Mouse (Mus musculus): ENCODE results near the gene Fbxw8. TPM values are rescaled to one million over a fixed set of nuclear protein-coding genes. Genes with fewer than 3 reads are reported as not detected.

The Fbxw8 gene
- polyA plus RNA-seq, 2 experiments, result 6.2 to 10.8 TPM

GRCm38 (mm10) chr5:118081374-118081949 is 73.8 kb downstream of the Fbxw8 start:
- WGBS (ENCODE audit: insufficient replicate concordance), result 69% methylated on average over 9 of the region's 9 CpGs
- Histone ChIP-seq H3K27ac (no peak overlapping the region), H3K36me3 (replicated peaks; ENCODE audit: control insufficient read depth, insufficient read depth, low read depth) (no peaks in the 10 kb centered on the region; the same call in 1 of the 2 replicates), H3K4me3 (ENCODE audit: insufficient read depth in 1 of 2, low read depth in 2 of 2, low read length in 2 of 2) (no peak overlapping the region), H3K9me3 (ENCODE audit: control insufficient read depth, low read length) (no peaks in the 10 kb centered on the region), H3K4me1 (replicated peaks; ENCODE audit: control insufficient read depth in 2 of 2, insufficient read depth in 2 of 2, low read length in 1 of 2) (no peaks in the 10 kb centered on the region), H3K27me3 (ENCODE audit: control insufficient read depth, insufficient read depth, low read length) (no peaks in the 10 kb centered on the region), H3K9ac (replicated peaks) (no peak overlapping the region), H3K4me2 (ENCODE audit: low read depth) (no peak overlapping the region)
- DNase-seq (ENCODE audit: low read depth in 3 of 3, low spot score in 3 of 3), result no peak
- ATAC-seq (ENCODE audit: insufficient read depth), result no peak
- TF ChIP-seq EP300 (IDR thresholded peaks at IDR 0.05; ENCODE audit: low read depth) (no peak), CTCF (IDR thresholded peaks at IDR 0.05; ENCODE audit: low read depth) (no peak)

DNA sequence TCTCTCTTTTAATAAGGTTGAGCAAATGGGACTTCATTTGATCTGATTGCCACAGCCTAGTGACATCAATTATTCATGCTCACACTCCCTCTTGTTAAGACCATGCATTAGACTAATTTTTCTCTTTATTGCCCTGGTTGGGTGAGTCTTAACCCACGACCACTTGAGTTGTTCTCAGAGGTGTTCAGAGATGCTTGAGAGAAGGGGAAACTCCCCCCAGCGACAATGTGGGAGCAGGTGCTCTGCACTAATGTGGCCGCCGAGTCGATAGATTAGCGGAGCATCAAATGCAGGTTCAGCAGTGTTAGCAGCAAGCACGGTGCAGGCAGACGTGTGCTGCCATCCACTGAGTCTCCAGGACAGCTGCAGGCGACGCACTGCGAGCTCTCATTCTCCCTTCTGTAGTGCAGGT is 75.4 kb downstream of the Fbxw8 start:
- TF ChIP-seq EP300 (IDR thresholded peaks at IDR 0.05; ENCODE audit: low read depth) (no peak), CTCF (IDR thresholded peaks at IDR 0.05; ENCODE audit: low read depth) (no peak)
- no peaks in the 10 kb centered on the region; the same call in 1 of the 2 replicates for H3K36me3 ChIP-seq (replicated peaks; ENCODE audit: control insufficient read depth, insufficient read depth, low read depth)
- ATAC-seq (ENCODE audit: insufficient read depth), result no peak

DNA sequence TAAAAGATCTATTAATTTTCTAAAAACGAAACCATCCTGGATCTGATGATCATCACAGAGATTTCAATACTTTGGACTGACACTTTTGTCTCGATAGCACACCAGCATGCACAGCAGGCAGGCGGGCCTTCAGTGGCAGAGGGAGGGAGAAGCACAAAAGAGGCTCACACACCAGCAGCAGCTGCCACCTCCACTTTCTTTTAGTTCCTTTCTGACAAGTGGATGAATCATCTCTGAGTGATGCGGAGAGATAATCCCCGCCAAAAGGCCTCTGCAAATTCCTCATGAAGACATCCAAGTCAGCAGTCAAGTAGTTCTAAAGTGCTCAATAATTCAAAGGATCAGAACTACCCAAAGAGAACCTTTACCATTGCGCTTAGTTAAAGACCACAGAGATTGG is 75.9 kb downstream of the Fbxw8 start:
- no peaks in the 10 kb centered on the region for H3K4me1 ChIP-seq (replicated peaks; ENCODE audit: control insufficient read depth in 2 of 2, insufficient read depth in 2 of 2, low read length in 1 of 2)
- no peak overlapping the region for H3K27ac ChIP-seq
- ATAC-seq (ENCODE audit: insufficient read depth) (no peak), DNase-seq (ENCODE audit: low read depth in 3 of 3, low spot score in 3 of 3) (no peak)
- no peak overlapping the region for H3K4me3 ChIP-seq (ENCODE audit: insufficient read depth in 1 of 2, low read depth in 2 of 2, low read length in 2 of 2)
- no peaks in the 10 kb centered on the region for H3K9me3 ChIP-seq (ENCODE audit: control insufficient read depth, low read length)
- 75% methylated on average over 6 of the region's 6 CpGs for WGBS (ENCODE audit: insufficient replicate concordance)
- TF ChIP-seq EP300 (IDR thresholded peaks at IDR 0.05; ENCODE audit: low read depth) (no peak), CTCF (IDR thresholded peaks at IDR 0.05; ENCODE audit: low read depth) (no peak)
- no peaks in the 10 kb centered on the region for H3K27me3 ChIP-seq (ENCODE audit: control insufficient read depth, insufficient read depth, low read length)
- H3K4me2 ChIP-seq (ENCODE audit: low read depth), result no peak overlapping the region
- H3K9ac ChIP-seq (replicated peaks), result no peak overlapping the region
- H3K36me3 ChIP-seq (replicated peaks; ENCODE audit: control insufficient read depth, insufficient read depth, low read depth), result no peaks in the 10 kb centered on the region; the same call in 1 of the 2 replicates

More for the DNA sequence above, 75.4 kb downstream of the Fbxw8 start:
- no peaks in the 10 kb centered on the region for H3K9me3 ChIP-seq (ENCODE audit: control insufficient read depth, low read length)
- no peak overlapping the region for H3K4me2 ChIP-seq (ENCODE audit: low read depth)
- H3K27me3 ChIP-seq (ENCODE audit: control insufficient read depth, insufficient read depth, low read length), result no peaks in the 10 kb centered on the region
- H3K9ac ChIP-seq (replicated peaks), result no peak overlapping the region
- H3K27ac ChIP-seq, result no peak overlapping the region
- H3K4me1 ChIP-seq (replicated peaks; ENCODE audit: control insufficient read depth in 2 of 2, insufficient read depth in 2 of 2, low read length in 1 of 2), result no peaks in the 10 kb centered on the region
- no peak for DNase-seq (ENCODE audit: low read depth in 3 of 3, low spot score in 3 of 3)
- no peak overlapping the region for H3K4me3 ChIP-seq (ENCODE audit: insufficient read depth in 1 of 2, low read depth in 2 of 2, low read length in 2 of 2)
- WGBS (ENCODE audit: insufficient replicate concordance), result 81% methylated on average over 11 of the region's 11 CpGs

DNA sequence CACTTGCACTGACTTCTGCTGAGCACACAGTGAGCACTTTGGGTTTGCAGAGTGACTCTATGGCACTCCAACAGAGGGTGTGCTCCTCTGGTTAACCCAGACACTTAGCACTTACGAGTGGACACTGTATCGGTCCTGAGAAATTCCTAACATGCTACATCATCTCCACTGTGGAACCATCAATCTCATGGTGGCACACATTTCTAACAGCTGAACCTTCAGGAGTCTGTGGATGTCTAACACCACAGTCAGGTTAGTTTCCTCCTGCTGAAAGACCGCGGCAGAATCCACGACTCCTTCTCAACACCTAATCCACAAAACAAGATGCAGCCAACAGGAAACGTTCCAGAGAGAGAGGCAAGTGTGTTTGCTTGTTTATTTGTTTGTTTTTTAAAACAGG is 76.7 kb downstream of the Fbxw8 start:
- WGBS (ENCODE audit: insufficient replicate concordance), result 82% methylated on average over 6 of the region's 6 CpGs
- Histone ChIP-seq H3K27ac (no peak overlapping the region), H3K4me3 (ENCODE audit: insufficient read depth in 1 of 2, low read depth in 2 of 2, low read length in 2 of 2) (no peak overlapping the region), H3K9me3 (ENCODE audit: control insufficient read depth, low read length) (no peaks in the 10 kb centered on the region), H3K4me2 (ENCODE audit: low read depth) (no peak overlapping the region), H3K4me1 (replicated peaks; ENCODE audit: control insufficient read depth in 2 of 2, insufficient read depth in 2 of 2, low read length in 1 of 2) (no peaks in the 10 kb centered on the region), H3K9ac (replicated peaks) (no peak overlapping the region), H3K36me3 (replicated peaks; ENCODE audit: control insufficient read depth, insufficient read depth, low read depth) (no peaks in the 10 kb centered on the region; the same call in 1 of the 2 replicates), H3K27me3 (ENCODE audit: control insufficient read depth, insufficient read depth, low read length) (no peaks in the 10 kb centered on the region)
- TF ChIP-seq CTCF (IDR thresholded peaks at IDR 0.05; ENCODE audit: low read depth) (no peak), EP300 (IDR thresholded peaks at IDR 0.05; ENCODE audit: low read depth) (no peak)
- ATAC-seq (ENCODE audit: insufficient read depth) (no peak), DNase-seq (ENCODE audit: low read depth in 3 of 3, low spot score in 3 of 3) (no peak)

DNA sequence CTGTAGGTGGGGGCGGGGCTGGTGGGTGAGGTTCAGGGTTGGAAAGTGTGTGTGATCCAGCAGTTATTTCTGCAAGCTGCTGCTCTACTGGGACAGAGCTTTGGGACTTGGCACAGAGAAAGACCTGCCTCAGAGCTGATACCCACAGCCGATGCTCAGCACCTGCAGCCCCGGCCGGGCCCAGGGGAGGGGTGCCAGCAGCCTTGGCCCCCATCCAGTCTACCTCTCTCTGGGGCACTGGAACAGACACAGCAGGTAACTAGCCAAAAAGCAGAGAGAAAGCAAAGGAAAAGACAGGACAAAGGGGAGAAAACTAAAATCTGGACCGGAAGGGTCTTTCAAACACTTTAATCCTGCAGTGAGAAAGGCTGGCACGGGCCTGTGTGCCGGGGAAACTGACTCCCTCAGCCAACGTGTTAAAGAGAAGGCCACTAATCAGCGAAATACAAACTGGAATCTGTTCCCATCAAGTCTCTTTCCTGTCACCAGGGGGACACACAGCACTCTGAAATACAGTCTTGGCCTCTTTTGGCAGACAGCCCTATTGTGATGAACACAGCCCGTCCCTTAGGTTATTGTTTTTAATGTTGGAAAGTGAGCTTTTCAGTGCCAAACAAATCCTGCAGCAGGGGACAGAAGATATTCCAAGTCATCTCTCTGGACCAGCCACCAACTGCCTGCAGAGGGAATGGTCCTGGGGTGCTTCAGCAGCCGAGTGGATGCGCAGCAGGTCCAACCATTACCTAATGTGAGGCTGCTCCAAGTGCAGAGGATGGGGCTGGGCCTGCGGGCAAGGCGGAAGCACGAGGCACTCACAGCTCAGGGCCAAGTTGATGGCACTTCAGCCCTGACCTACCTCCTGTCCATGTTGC is 78.3 kb downstream of the Fbxw8 start:
- DNase-seq (ENCODE audit: low read depth in 3 of 3, low spot score in 3 of 3) (no peak), ATAC-seq (ENCODE audit: insufficient read depth) (no peak)
- WGBS (ENCODE audit: insufficient replicate concordance), result 82% methylated on average over 15 of the region's 15 CpGs
- H3K27me3 ChIP-seq (ENCODE audit: control insufficient read depth, insufficient read depth, low read length), result no peaks in the 10 kb centered on the region
- no peak overlapping the region for H3K9ac ChIP-seq (replicated peaks)
- TF ChIP-seq EP300 (IDR thresholded peaks at IDR 0.05; ENCODE audit: low read depth) (no peak), CTCF (IDR thresholded peaks at IDR 0.05; ENCODE audit: low read depth) (no peak)
- H3K4me3 ChIP-seq (ENCODE audit: insufficient read depth in 1 of 2, low read depth in 2 of 2, low read length in 2 of 2), result no peak overlapping the region
- H3K36me3 ChIP-seq (replicated peaks; ENCODE audit: control insufficient read depth, insufficient read depth, low read depth), result no peaks in the 10 kb centered on the region; the same call in 1 of the 2 replicates
- H3K4me2 ChIP-seq (ENCODE audit: low read depth), result no peak overlapping the region
- H3K9me3 ChIP-seq (ENCODE audit: control insufficient read depth, low read length), result no peaks in the 10 kb centered on the region
- H3K4me1 ChIP-seq (replicated peaks; ENCODE audit: control insufficient read depth in 2 of 2, insufficient read depth in 2 of 2, low read length in 1 of 2), result no peaks in the 10 kb centered on the region
- H3K27ac ChIP-seq, result no peak overlapping the region

Measured in liver, embryonic 14.5 days (tissue).